Mouse (Mus musculus) macrophage (primary cell): ENCODE measurements at regions not wholly inside any gene's neighbourhood (a gene's known extent, or its start where the extent isn't known, plus 50 kb on each side); places are given as distances from the start of the nearest gene placed in this dataset.

Source experiments
- H3K27ac ChIP-seq: fragments of 350-480 bp; formaldehyde crosslinking; 2 replicates; pipeline ENCODE4 v1.9.0; 2021
- H3K36me3 ChIP-seq: fragments of 350-480 bp; formaldehyde crosslinking; 2 replicates; pipeline ENCODE4 v1.9.0; 2021; ENCODE audit errors: inconsistent target
- H3K4me3 ChIP-seq: fragments of 350-480 bp; formaldehyde crosslinking; 2 replicates; pipeline ENCODE4 v1.9.0; 2021; ENCODE audit errors: inconsistent target
- H3K79me2 ChIP-seq: fragments of 350-480 bp; formaldehyde crosslinking; 2 replicates; pipeline ENCODE4 v1.9.0; 2021; ENCODE audit errors: inconsistent target
- WGBS: methylation state at CpG from one replicate; pipeline ENCODE4 v1.1.7; 2026; ENCODE audit warnings: inconsistent platforms; ENCODE audit not compliant: missing documents; 5-methylcytosine and 5-hydroxymethylcytosine counted together

- WGBS, result 100% methylated on average over 1 of the region's 1 CpGs
- Histone ChIP-seq H3K79me2 (no peaks in the 10 kb centered on the region), H3K36me3 (no peaks in the 10 kb centered on the region), H3K4me3 (no peak overlapping the region), H3K27ac (no peak overlapping the region)
Measured at GRCm38 (mm10) chr6:106876690-106877089, 76.8 kb upstream of the Crbn start.

GRCm38 (mm10) chr6:106891879-106892638 is 92.2 kb upstream of the Crbn start:
- H3K4me3 ChIP-seq, result no peak overlapping the region
- 73% methylated on average over 4 of the region's 4 CpGs for WGBS
- H3K36me3 ChIP-seq, result no peaks in the 10 kb centered on the region
- no peak overlapping the region for H3K27ac ChIP-seq
- H3K79me2 ChIP-seq, result no peaks in the 10 kb centered on the region

GRCm38 (mm10) chr6:106892639-106892934 is 92.7 kb upstream of the Crbn start:
- H3K27ac ChIP-seq, result no peak overlapping the region
- no peaks in the 10 kb centered on the region for H3K36me3 ChIP-seq
- no peak overlapping the region for H3K4me3 ChIP-seq
- H3K79me2 ChIP-seq, result no peaks in the 10 kb centered on the region
- WGBS, result 52% methylated on average over 2 of the region's 2 CpGs

DNA sequence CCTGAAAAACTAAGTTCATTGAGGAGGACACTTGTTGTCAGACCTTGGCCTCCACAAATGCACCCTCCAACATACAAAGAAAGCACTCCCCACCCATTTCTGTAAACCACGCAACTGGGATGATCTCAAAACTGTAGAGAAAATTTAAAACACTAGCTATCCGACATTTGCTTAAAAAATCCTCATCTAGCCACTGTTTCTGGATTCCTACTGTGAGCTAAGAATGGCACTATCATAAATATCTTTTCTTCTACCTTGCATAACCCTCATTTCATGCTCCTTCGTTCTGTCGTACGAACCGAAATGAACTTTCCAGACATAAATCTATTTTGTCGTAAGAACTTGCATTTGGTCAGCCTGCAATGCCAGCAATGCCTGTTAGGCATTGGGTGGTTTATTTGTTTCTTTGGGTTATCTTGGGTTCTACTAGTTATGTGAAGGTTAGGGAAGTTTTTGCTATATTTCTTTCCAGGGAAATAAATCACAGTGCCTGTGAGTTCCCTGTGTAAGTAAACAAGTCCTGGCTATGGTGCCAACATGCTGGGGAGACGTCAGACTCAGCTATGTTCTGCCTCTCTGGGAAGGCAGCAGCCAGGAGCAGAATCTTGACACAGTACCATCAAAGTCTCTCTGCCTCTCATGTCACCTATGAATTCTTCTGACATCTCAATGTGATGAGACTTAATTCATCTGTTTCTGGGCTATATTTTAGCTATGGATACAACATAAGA is 104.2 kb upstream of the Crbn start:
- no peaks in the 10 kb centered on the region for H3K79me2 ChIP-seq
- no peak overlapping the region for H3K4me3 ChIP-seq
- H3K27ac ChIP-seq, result no peak overlapping the region
- 88% methylated on average over 8 of the region's 8 CpGs for WGBS
- H3K36me3 ChIP-seq, result no peaks in the 10 kb centered on the region

DNA sequence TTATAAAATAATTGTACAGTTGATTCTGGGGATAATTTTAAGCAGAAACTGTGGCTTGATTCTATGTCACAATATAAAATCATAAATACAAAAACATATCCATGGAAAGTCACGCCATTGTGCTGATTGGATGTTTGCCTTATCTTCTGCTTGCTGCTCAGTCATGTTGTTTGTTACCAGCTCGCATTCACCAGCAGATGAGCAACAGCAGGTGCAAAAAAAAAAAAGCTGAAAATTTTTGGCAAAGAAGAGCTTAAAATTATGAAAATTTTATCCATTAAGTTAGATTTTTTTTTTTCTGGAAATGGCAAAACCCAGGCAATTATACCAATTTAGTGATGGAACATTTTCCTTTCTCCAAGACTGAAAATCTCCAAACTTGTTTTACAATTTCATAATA is 115.2 kb upstream of the Crbn start:
- Histone ChIP-seq H3K27ac (no peak overlapping the region), H3K4me3 (no peak overlapping the region), H3K79me2 (no peaks in the 10 kb centered on the region), H3K36me3 (no peaks in the 10 kb centered on the region)
- WGBS, result 89% methylated on average over 2 of the region's 2 CpGs

DNA sequence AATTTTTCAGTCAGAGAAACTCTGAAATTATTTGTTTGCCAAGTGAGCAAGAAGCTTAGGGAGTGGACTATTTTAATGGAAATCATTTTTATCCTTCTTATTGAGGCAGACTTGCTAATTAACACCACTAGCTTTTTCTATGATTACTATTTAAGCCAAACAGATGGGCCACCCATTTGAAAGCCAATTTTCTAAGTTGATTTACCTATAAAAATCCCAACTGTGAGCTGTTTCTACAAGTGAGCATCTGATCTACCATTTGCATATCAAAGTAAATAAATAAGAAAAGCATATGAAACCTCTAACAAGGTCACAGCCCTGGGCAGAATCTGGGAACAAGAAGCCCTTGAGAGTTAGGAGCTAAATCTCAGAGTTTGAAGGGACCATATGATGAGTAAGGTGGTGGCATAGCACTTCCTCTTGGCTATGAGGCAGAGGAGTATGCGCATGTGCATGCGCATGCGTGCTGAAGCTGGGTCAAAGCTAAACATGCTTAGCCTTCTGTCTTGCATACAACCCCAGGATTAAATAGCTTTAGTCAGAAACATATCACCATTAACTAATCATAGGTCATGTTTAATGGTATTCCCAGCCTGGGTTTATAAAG is 116.9 kb upstream of the Crbn start:
- Histone ChIP-seq H3K79me2 (no peaks in the 10 kb centered on the region), H3K27ac (no peak overlapping the region), H3K4me3 (no peak overlapping the region), H3K36me3 (no peaks in the 10 kb centered on the region)
- 90% methylated on average over 3 of the region's 3 CpGs for WGBS

DNA sequence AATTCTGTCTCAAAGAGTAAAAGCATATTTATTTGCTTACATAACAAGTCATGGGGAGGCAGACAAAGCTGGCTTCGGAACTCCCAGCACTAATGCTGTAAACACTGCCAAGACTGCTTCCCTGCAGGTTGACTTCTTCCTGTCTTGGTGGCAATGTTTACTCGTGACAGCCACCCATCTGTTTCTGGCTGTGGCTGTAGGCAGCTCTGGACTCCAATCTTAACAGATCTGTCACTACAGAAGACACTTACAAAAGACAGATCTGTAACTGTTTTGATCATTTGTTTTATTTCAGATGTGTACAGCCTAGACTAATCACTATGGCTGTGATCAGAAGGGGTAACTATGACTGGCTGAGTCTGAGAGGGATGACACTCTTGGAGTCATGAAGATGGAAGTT is 121.1 kb upstream of the Crbn start:
- Histone ChIP-seq H3K4me3 (no peak overlapping the region), H3K36me3 (no peaks in the 10 kb centered on the region), H3K79me2 (no peaks in the 10 kb centered on the region), H3K27ac (no peak overlapping the region)
- 17% methylated on average over 2 of the region's 2 CpGs for WGBS

DNA sequence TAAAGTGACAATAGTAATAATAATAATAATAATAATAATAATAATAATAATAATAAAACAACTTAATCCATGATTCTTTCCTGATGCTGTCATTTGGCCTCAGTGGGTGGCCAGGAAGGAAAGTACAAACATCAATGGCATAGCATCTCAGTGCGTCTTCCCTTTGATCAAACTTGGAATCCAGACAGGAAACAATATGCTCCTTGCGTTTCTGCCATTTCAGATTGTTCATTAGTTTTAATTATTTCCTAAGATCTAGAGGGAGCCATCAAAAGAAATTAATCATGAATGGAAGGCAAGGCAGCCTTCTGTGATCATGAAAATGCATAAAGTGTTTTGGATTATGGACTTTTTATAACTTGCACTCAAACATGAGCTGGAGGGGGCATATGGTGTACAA is 125.6 kb upstream of the Crbn start:
- Histone ChIP-seq H3K27ac (no peak overlapping the region), H3K4me3 (no peak overlapping the region), H3K36me3 (no peaks in the 10 kb centered on the region), H3K79me2 (no peaks in the 10 kb centered on the region)
- 93% methylated on average over 2 of the region's 2 CpGs for WGBS

DNA sequence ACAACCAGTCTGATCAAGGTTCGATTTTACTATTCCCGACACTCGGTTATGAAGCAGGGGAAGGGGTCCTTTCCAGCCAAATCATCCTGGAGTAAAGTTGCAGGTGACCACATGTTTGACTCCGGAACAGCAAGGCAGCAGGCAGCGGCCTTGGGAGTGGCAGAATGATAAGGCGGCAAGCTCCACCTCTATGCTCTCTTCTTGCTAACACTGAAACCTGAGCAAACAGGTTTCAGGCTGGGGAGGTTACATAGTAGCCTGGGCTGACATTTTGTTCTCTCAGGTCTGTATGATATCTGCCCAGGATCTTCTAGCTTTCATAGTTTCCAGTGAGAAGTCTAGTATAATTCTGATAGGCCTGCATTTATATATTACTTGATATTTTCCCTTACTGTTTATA is 133.7 kb upstream of the Crbn start:
- Histone ChIP-seq H3K79me2 (no peaks in the 10 kb centered on the region), H3K4me3 (no peak overlapping the region), H3K36me3 (no peaks in the 10 kb centered on the region), H3K27ac (no peak overlapping the region)
- 89% methylated on average over 6 of the region's 6 CpGs for WGBS

- H3K4me3 ChIP-seq, result no peak overlapping the region
- WGBS, result 76% methylated on average over 3 of the region's 3 CpGs
Measured at GRCm38 (mm10) chr6:106946227-106946927, 146.5 kb upstream of the Crbn start.

DNA sequence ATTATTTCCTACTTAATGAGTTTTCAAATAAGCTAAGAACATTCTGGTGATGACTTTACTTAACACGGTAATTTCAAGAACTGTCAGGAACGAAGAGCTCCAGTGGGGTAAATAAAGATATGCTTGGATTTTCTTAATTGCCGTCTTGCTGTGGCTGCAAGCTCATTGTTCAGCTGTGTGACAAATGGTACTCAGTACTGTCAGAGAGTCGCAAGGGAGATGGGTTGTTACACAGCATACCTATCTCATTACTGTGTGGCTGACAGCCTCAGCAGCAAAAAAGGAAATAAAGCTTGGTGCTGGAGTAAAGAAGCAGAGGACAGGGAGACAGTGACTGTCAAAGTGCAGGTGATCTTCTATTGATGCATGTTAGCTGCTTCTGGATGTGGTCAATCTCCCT is 151.0 kb upstream of the Crbn start:
- no peaks in the 10 kb centered on the region for H3K36me3 ChIP-seq
- no peak overlapping the region for H3K27ac ChIP-seq
- WGBS, result 95% methylated on average over 4 of the region's 4 CpGs
- no peaks in the 10 kb centered on the region for H3K79me2 ChIP-seq
- H3K4me3 ChIP-seq, result no peak overlapping the region

More at GRCm38 (mm10) chr6:106946227-106946927, 146.5 kb upstream of the Crbn start:
- no peaks in the 10 kb centered on the region for H3K79me2 ChIP-seq
- H3K27ac ChIP-seq, result no peak overlapping the region
- no peaks in the 10 kb centered on the region for H3K36me3 ChIP-seq

DNA sequence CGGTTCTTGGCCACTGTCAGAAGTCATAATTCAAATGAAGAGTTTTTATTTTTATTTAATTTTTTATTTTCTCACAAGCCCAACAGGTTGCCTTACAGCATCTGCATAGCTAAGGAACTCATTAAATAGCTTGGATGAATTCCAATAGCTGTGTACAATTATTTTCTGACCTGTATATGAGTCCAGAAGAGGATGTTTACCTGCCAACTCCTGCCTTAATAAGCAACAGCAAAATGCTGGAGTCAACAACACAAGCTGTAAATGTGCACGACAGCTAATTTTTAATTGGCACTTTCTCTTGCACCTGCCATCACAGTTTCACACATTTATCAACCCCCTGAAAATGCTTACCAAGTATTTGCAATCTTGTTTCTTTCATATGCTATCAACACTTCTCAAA is 161.4 kb upstream of the Crbn start:
- H3K79me2 ChIP-seq, result no peaks in the 10 kb centered on the region
- H3K27ac ChIP-seq, result no peak overlapping the region
- H3K36me3 ChIP-seq, result no peaks in the 10 kb centered on the region
- H3K4me3 ChIP-seq, result no peak overlapping the region
- 88% methylated on average over 2 of the region's 2 CpGs for WGBS

- no peaks in the 10 kb centered on the region for H3K36me3 ChIP-seq
- 100% methylated on average over 1 of the region's 1 CpGs for WGBS
Measured at GRCm38 (mm10) chr6:106964337-106964736, 164.5 kb upstream of the Crbn start.

DNA sequence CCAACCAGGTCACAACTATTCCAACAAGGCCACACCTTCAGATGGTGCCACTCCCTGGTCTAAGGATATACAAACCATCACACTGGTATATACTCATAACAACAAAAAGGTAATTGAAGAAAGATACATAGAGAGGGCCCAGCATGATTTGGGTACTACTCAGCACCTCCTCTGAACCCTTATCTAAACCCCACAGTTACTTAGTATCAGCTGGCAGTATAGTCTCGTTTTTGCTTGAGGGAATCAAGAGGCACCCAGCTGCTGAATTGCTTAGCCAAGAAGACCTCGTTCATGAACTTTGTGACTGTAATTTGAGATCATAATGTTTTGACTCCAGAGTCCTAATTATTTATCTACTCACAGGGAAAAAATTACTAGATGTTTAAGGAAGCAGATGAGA is 175.6 kb upstream of the Crbn start:
- no peaks in the 10 kb centered on the region for H3K36me3 ChIP-seq
- no peak overlapping the region for H3K27ac ChIP-seq
- 90% methylated on average over 2 of the region's 2 CpGs for WGBS
- no peak overlapping the region for H3K4me3 ChIP-seq
- no peaks in the 10 kb centered on the region for H3K79me2 ChIP-seq

More at GRCm38 (mm10) chr6:106964337-106964736, 164.5 kb upstream of the Crbn start:
- Histone ChIP-seq H3K79me2 (no peaks in the 10 kb centered on the region), H3K27ac (no peak overlapping the region), H3K4me3 (no peak overlapping the region)

DNA sequence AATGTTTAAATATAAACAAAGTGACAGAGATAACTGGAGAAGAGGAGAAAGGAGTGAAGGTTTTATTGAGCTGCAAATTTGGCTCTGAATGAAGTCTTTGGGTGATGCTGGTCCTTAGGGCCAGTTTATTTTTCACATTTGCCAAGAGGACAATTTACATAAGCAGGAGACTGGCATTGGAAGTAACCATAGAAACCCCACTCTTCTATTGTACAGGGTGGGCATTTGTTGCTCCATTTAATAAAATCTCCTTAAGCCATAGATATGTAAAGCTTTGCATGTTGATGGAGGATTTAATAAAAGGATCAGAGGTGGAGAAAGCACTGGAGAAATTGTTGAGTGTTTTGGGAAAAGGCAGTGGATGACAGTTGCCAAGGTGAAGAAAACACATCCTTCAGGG is 178.8 kb upstream of the Crbn start:
- no peaks in the 10 kb centered on the region for H3K36me3 ChIP-seq
- H3K27ac ChIP-seq, result no peak overlapping the region
- H3K4me3 ChIP-seq, result no peak overlapping the region
- H3K79me2 ChIP-seq, result no peaks in the 10 kb centered on the region
